Mouse (Mus musculus): ENCODE data around the gene Gramd1c. TPM values are rescaled to one million over a fixed set of nuclear protein-coding genes. Genes with fewer than 3 reads are reported as not detected.

Gene Gramd1c
- polyA plus RNA-seq, 1 experiment from 2014 or later: 2.9 TPM

- no peaks in the 10 kb centered on the region for H3K9me3 ChIP-seq (replicated peaks)
- no peak overlapping the region for H3K4me2 ChIP-seq
- no peaks in the 10 kb centered on the region for H3K27me3 ChIP-seq
Measured at GRCm38 (mm10) chr16:43930577-43930976, 132.6 kb downstream of the Gramd1c start.

More at GRCm38 (mm10) chr16:43930577-43930976, 132.6 kb downstream of the Gramd1c start:
- Histone ChIP-seq H3K36me3 (replicated peaks) (no peaks in the 10 kb centered on the region), H3K27ac (replicated peaks) (no peak overlapping the region), H3K4me1 (replicated peaks) (no peaks in the 10 kb centered on the region), H3K4me3 (replicated peaks) (no peak overlapping the region), H3K9ac (no peak overlapping the region)
- no peak for ATAC-seq (ENCODE audit: insufficient read depth)

Small RNAs within 50 kb of the gene (microRNA-seq; reads per million reads assigned to microRNA genes)
- not detected for gene Mir3470b

Other genes with a start within 250 kb of the Gramd1c start
- gene Ccdc191, start 173.5 kb downstream of the Gramd1c start, polyA plus RNA-seq (2015; fragmentation: Nextera tagmentation; extraction: Ambion mirVana): 2.6 and 3.4 TPM in 2 replicates
- 4.4 and 5.5 TPM in 2 replicates for gene Qtrt2, start 136.5 kb downstream of the Gramd1c start, polyA plus RNA-seq (2015; fragmentation: Nextera tagmentation; extraction: Ambion mirVana)
- 0.18 and 0.20 TPM in 2 replicates for gene Zdhhc23, start 83.6 kb downstream of the Gramd1c start, polyA plus RNA-seq (2015; fragmentation: Nextera tagmentation; extraction: Ambion mirVana)
- 23.1 and 23.3 TPM in 2 replicates for gene Atp6v1a, start 76.4 kb upstream of the Gramd1c start, polyA plus RNA-seq (2015; fragmentation: Nextera tagmentation; extraction: Ambion mirVana)
- gene Naa50, start 76.5 kb upstream of the Gramd1c start, polyA plus RNA-seq (2015; fragmentation: Nextera tagmentation; extraction: Ambion mirVana): 61.6 and 65.8 TPM in 2 replicates
- gene Usf3, start 109.9 kb upstream of the Gramd1c start, polyA plus RNA-seq (2015; fragmentation: Nextera tagmentation; extraction: Ambion mirVana): 1.2 and 1.8 TPM in 2 replicates